Mouse (Mus musculus) brain, embryonic 18.5 days (tissue): Measurements from ENCODE around the gene Enox1.
"Not testable (repeated sequence)": the region's sequence is repeated elsewhere in the genome, so short reads cannot be mapped to it uniquely, and the experiment has no call there.

ENCODE experiments used
- DNase-seq: peaks from one replicate; pipeline ENCODE4 v3.0.0-alpha.2; 2012; ENCODE audit warnings: low read depth, low spot score

Gene Enox1

GRCm38 (mm10) chr14:77509924-77510323 is 353.4 kb downstream of the Enox1 start:
- no peak for DNase-seq

- DNase-seq: no peak
Observed at GRCm38 (mm10) chr14:77511137-77511870, 354.7 kb downstream of the Enox1 start.

GRCm38 (mm10) chr14:77518017-77518416 is 361.5 kb downstream of the Enox1 start:
- DNase-seq: no peak

- DNase-seq: no peak
Observed at GRCm38 (mm10) chr14:77518941-77519695, 362.6 kb downstream of the Enox1 start.

GRCm38 (mm10) chr14:77519701-77520100 is 363.1 kb downstream of the Enox1 start:
- DNase-seq: no peak

- no peak for DNase-seq
Observed at GRCm38 (mm10) chr14:77524303-77524702, 367.7 kb downstream of the Enox1 start.

GRCm38 (mm10) chr14:77526262-77526661 is 369.7 kb downstream of the Enox1 start:
- no peak for DNase-seq

- DNase-seq: no peak
Observed at GRCm38 (mm10) chr14:77529201-77529600, 372.6 kb downstream of the Enox1 start.

GRCm38 (mm10) chr14:77529621-77530020 is 373.1 kb downstream of the Enox1 start:
- no peak for DNase-seq

GRCm38 (mm10) chr14:77533638-77534037 is 377.1 kb downstream of the Enox1 start:
- no peak for DNase-seq

- no peak for DNase-seq
Observed at GRCm38 (mm10) chr14:77534120-77534519, 377.6 kb downstream of the Enox1 start.

GRCm38 (mm10) chr14:77536592-77536991 is 380.0 kb downstream of the Enox1 start:
- DNase-seq: no peak

GRCm38 (mm10) chr14:77539563-77539962 is 383.0 kb downstream of the Enox1 start:
- not testable (repeated sequence) for DNase-seq

- no peak for DNase-seq
Observed at GRCm38 (mm10) chr14:77541925-77542324, 385.4 kb downstream of the Enox1 start.

- peak; percentile 45 for DNase-seq
Observed at GRCm38 (mm10) chr14:77546531-77547274, 390.1 kb downstream of the Enox1 start.

- no peak for DNase-seq
Observed at GRCm38 (mm10) chr14:77547351-77547750, 390.8 kb downstream of the Enox1 start.

GRCm38 (mm10) chr14:77548963-77549362 is 392.4 kb downstream of the Enox1 start:
- DNase-seq: no peak

GRCm38 (mm10) chr14:77557446-77558070 is 401.0 kb downstream of the Enox1 start:
- no peak for DNase-seq

GRCm38 (mm10) chr14:77558910-77559309 is 402.3 kb downstream of the Enox1 start:
- no peak for DNase-seq

- DNase-seq: no peak
Observed at GRCm38 (mm10) chr14:77559792-77560191, 403.2 kb downstream of the Enox1 start.

- DNase-seq: no peak
Observed at GRCm38 (mm10) chr14:77561808-77562583, 405.4 kb downstream of the Enox1 start.
